In genomic region chr9:56840721-56841120, GRCm38 (mm10) we compare ENCODE assay signal across 29 mouse cellular contexts. TPM values are rescaled to one million over a fixed set of nuclear protein-coding genes. Genes with fewer than 3 reads are reported as not detected.
DNase-seq lines count a peak whose midpoint lies in the region; ATAC-seq lines count a peak whose summit lies in the region.
"Had no signal": no experiment of that assay in that cellular context is flagged by ENCODE, and none has a peak within 500 bp of the region (broad histone marks: within the 10 kb centered on the region; RNA-seq: fewer than 3 reads in every experiment).

No protein-coding gene starts in this region.

- H3K4me3 ChIP-seq in heart, embryonic 13.5 days, result no peak overlapping the region
- H3K4me3 ChIP-seq: heart, embryonic 12.5 days; intestine, embryonic 15.5 days; layer of hippocampus, adult 2 months; limb, embryonic 12.5 days; midbrain, embryonic 10.5 days; myocyte; stomach, embryonic 15.5 days had no signal

- H3K9ac ChIP-seq in heart, embryonic 13.5 days, result 0 out of 2 replicates have a peak overlapping the region, but pooled peaks have one; percentile 24
- H3K9ac ChIP-seq: heart, embryonic 12.5 days; intestine, embryonic 15.5 days; limb, embryonic 12.5 days; liver, postnatal 0 days; stomach, embryonic 15.5 days had no signal

- DNase-seq in cerebellum, adult 9-11 months, result peak; percentile 39
- DNase-seq in cerebellum, adult 11 months, result no peak
- no peak for DNase-seq in heart, adult 8-10 months (ENCODE audit: low spot score)
- DNase-seq in cerebellum, postnatal 36 days, result peak; percentile 33 to 39
- DNase-seq in left cerebral cortex, postnatal 36 days (ENCODE audit: low spot score in 2 of 2), result no peak
- DNase-seq in frontal cortex, postnatal 36 days (ENCODE audit: low spot score in 2 of 2), result no peak
- DNase-seq: adrenal gland, adult 8-10 months; gastrocnemius, postnatal 10 days; heart, postnatal 14 days; kidney, adult 9 months; kidney, postnatal 25 days; liver, postnatal 0 days; thymus, postnatal 25 days had no signal

- no peak overlapping the region for H3K4me2 ChIP-seq in heart, embryonic 13.5 days
- H3K4me2 ChIP-seq: heart, embryonic 12.5 days; intestine, embryonic 15.5 days; limb, embryonic 12.5 days; liver, embryonic 11.5 days; stomach, embryonic 15.5 days had no signal

- intact Hi-C loops in left cerebral cortex, postnatal 36 days (cut with DNase I), result no loop called here

- no peaks in the 10 kb centered on the region for H3K9me3 ChIP-seq in heart, embryonic 13.5 days
- H3K9me3 ChIP-seq: heart, embryonic 12.5 days; intestine, embryonic 15.5 days; limb, embryonic 12.5 days; midbrain, embryonic 10.5 days; stomach, embryonic 15.5 days had no signal

- no peak for ATAC-seq in heart, embryonic 13.5 days (ENCODE audit: extremely low read depth, insufficient number of reproducible peaks, low FRiP score, low TSS enrichment)
- ATAC-seq: hindbrain, embryonic 16.5 days; intestine, embryonic 15.5 days; lung, postnatal 0 days; midbrain, embryonic 16.5 days had no signal

- no peak overlapping the region for H3K27ac ChIP-seq in heart, embryonic 13.5 days (replicated peaks)
- H3K27ac ChIP-seq: intestine, embryonic 15.5 days; layer of hippocampus, adult 2 months; limb, embryonic 12.5 days; macrophage; midbrain, embryonic 10.5 days; stomach, embryonic 15.5 days had no signal

- H3K4me1 ChIP-seq in heart, embryonic 13.5 days, result peaks cover 29% of the 10 kb centered on the region

- H3K27me3 ChIP-seq in heart, embryonic 13.5 days (replicated peaks), result peaks cover 46% of the 10 kb centered on the region
- H3K27me3 ChIP-seq: intestine, embryonic 15.5 days; stomach, embryonic 15.5 days had no signal

- 84% methylated on average over 5 of the region's 5 CpGs for WGBS in heart, embryonic 13.5 days

- H3K36me3 ChIP-seq in heart, embryonic 13.5 days, result no peaks in the 10 kb centered on the region
- H3K36me3 ChIP-seq: heart, embryonic 12.5 days; intestine, embryonic 15.5 days; limb, embryonic 12.5 days; midbrain, embryonic 10.5 days; stomach, embryonic 15.5 days had no signal

RNA-seq across cellular contexts. Expression of gene Odf3l1, which starts 23.8 kb away (rescaled TPM):
- polyA plus RNA-seq in heart, embryonic 13.5 days (2015; fragmentation: Nextera tagmentation; extraction: Ambion mirVana), result 0.49 and 0.73 TPM in 2 replicates
- total RNA-seq in heart, adult 8-10 months (2022), result not detected
- not detected for total RNA-seq in left cerebral cortex, postnatal 36 days (2021)
- total RNA-seq: granulocyte monocyte progenitor cell, adult 5-6 weeks; heart, postnatal 14 days; layer of hippocampus, adult 2 months; layer of hippocampus, postnatal 25 days; MEL had no signal
- polyA plus RNA-seq: hindbrain, embryonic 16.5 days; liver, embryonic 11.5 days; liver, postnatal 0 days; lung, postnatal 0 days; macrophage; midbrain, embryonic 10.5 days; midbrain, embryonic 16.5 days had no signal

RNA-seq across cellular contexts. Expression of gene Cspg4, which starts 24.1 kb away (rescaled TPM):
- polyA plus RNA-seq in heart, embryonic 13.5 days (2015; fragmentation: Nextera tagmentation; extraction: Ambion mirVana), result 24.2 and 26.2 TPM in 2 replicates
- total RNA-seq in heart, adult 8-10 months (2022), result 10 to 100 TPM in 3 of 4 experiments, 1 to 10 TPM in 1; 9.4 to 14.7 (median 10.7) TPM
- 10 to 100 TPM; 15.0 to 19.6 TPM for total RNA-seq in left cerebral cortex, postnatal 36 days (2021)
- total RNA-seq: granulocyte monocyte progenitor cell, adult 5-6 weeks had no signal
- polyA plus RNA-seq: macrophage had no signal

RNA-seq across cellular contexts. Expression of gene Lingo1, which starts 44.5 kb away (rescaled TPM):
- 1.5 and 2.3 TPM in 2 replicates for polyA plus RNA-seq in heart, embryonic 13.5 days (2015; fragmentation: Nextera tagmentation; extraction: Ambion mirVana)
- total RNA-seq in heart, adult 8-10 months (2022), result 1 to 10 TPM; 1.0 to 1.7 (median 1.2) TPM
- 100 to 1,000 TPM; 455 to 509 TPM for total RNA-seq in left cerebral cortex, postnatal 36 days (2021)
- total RNA-seq: granulocyte monocyte progenitor cell, adult 5-6 weeks; MEL had no signal
- polyA plus RNA-seq: macrophage had no signal

Comparison
In these comparisons a context has a peak if more than half of its experiments do, and no peak if none do; other contexts are left out.
1. DNase-seq: peak in cerebellum, adult 9-11 months (single experiment) and cerebellum, postnatal 36 days (2 of 2); none in cerebellum, adult 11 months (single experiment), heart, adult 8-10 months (single experiment), left cerebral cortex, postnatal 36 days (0 of 2) and frontal cortex, postnatal 36 days (0 of 2).
2. RNA of gene Lingo1, which starts 44.5 kb away (total RNA-seq): 455 to 509 TPM in left cerebral cortex, postnatal 36 days; 1.0 to 1.7 TPM in heart, adult 8-10 months; every median in the first group is over 100 times any median in the second.